Mouse (Mus musculus) megakaryocyte, embryonic 14.5 days (primary cell): Measurements from ENCODE around the gene Ubr4.

Source experiments
- FLI1 ChIP-seq: IDR thresholded peaks from 2 replicates; pipeline ENCODE4 v1.6.1; 2012; ENCODE audit warnings: low read length, inconsistent platforms, mixed read lengths
- GATA1 ChIP-seq: IDR thresholded peaks from 3 replicates; pipeline ENCODE4 v1.6.1; 2012; ENCODE audit warnings: mixed read lengths, low read length, inconsistent platforms, borderline replicate concordance

DNA sequence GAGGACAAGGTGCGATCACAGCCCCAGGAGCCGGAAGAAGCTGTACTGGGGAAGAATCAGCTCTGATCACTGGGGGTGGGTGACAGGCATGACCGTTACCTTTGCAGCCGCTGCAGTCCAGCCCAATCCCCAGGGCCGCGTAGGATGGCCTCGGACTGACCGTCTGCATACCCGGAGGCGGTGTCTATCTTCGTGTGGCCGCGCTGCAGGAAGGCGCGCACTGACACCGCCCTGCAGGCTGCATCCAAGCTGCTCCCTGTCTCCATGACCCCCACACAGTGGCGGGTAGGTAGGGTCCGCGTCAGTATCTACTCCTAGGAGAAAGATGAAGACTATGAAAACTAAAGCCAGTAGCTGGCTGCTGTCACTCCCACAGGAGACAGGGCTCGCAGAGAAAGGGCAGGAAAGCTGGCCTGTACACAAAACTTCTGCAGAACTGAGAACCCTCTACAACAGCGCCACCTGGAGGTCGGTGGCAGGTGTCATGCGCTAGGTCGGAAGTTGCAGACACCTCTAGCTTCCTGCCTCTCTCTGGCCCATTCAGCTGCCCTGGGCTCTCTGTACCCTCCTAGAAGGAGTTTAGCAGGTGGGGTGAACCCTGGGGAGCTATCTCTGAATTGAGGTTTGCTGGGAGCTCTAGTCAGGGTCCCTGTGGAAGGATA lies 15.5 kb upstream of the Ubr4 start:
- TF ChIP-seq FLI1 (no peak), GATA1 (no peak)
